Mouse (Mus musculus) c-Kit-positive CD71-positive TER-119-negative erythroid progenitor cells, embryonic 14.5 days (primary cell): ENCODE results near the gene Polr2j.

Source experiments
- DNase-seq: peaks from one replicate; pipeline ENCODE4 v3.0.0-alpha.2; 2013; ENCODE audit warnings: low read depth

Polr2j gene

DNA sequence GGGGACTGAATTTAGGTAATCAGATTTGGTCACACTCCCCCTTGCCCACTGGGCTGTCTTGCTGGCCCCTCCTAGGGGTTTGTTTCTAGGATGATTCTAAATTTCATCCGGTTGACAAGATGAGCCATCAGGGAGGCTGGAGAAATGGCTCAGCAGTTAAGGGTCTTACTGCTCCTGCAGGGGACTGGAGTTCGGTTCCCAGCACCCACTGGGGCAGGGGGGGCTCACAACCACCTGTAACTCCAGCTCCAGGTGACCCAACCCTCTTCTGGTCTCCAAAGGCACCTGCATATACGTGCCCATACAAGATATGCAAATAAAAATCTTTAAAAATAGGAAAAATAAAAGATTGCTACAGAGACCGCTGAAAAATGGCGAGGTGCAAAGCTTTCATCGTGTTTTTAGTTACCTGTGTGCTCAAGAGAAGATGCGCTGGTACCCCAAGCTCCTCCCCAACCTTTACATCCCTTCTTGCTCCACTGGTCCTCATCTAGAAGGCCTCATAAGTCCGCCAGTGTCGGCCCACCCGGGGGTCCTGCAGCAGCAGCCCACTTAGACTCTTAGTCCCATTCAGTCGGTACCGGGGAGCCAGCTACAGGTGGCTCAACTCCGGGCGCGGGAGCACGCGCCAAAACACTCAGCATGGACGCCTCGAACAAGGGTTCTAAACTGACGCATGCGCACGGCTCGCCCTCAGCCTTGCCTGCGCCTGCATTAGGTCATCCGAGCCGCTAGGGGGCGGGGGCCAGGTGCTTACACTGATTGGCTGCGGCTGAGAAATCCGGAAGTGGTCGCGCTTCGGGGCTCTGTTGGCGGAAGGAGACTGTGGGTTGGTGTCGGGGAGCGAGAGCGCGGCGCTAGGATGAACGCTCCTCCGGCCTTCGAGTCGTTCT, at the start of gene Polr2j:
Gene Polr2j (plus strand): TSS at position 741 of the 893 bp plus-strand sequence.
- peak; percentile 96 for DNase-seq

DNA sequence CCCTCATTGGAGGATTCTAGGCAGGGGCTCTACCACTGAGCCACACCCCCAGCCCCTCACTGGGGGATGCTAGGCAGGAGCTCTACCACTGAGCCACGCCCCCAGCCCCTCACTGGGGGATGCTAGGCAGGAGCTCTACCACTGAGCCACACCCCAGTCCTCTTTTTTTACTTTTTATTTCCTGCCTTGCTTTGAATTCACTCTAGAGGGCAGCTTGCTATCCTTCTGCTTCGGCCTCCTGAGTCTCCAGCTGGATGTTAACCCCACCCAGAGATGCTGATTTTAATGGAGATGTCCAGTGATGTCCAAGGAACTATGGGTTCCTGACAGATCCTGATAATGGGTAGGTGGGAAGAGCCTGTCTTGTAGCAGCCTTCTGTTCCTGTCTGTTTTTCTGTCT, 47.0 kb upstream of the Polr2j start:
- no peak for DNase-seq

DNA sequence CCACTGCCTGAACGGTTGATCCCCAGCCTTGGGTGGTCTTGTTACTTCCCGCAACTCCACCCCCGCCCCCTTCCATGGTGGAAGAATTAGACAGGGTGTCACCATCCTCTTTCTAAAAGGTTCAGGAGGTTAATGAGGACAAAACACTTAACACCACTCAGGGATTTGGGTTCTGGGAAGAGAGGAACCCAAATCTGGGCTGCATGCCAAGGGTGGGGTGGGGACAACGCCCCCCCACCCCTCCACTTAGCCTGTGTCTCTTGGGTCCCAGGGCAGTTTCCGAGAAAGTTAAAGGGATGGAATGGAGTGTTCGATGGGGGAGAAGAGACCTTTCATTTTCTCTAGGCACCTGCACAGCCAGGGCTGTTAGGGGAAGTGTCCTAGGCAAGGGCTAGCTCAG, 43.4 kb upstream of the Polr2j start:
- DNase-seq = no peak

DNA sequence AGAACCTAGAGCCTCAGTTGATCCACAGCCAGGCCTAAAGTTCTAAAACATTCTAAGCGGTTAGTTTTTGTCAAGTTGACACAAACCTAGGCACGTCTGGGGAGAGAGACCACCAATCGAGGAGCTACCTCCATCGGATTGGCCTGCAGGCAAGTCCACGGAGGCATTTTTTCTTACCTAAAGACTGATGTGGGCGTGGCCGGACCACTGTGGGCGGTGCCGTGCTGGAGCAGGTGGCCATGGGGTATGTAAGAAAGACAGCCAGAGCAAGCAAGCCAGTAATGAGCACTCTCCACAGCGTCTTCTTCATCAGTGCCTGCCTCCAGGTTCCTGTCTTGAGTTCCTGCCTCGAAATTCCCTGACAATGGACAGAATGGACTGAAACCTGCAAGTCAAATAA, 42.9 kb upstream of the Polr2j start:
- DNase-seq = no peak

DNA sequence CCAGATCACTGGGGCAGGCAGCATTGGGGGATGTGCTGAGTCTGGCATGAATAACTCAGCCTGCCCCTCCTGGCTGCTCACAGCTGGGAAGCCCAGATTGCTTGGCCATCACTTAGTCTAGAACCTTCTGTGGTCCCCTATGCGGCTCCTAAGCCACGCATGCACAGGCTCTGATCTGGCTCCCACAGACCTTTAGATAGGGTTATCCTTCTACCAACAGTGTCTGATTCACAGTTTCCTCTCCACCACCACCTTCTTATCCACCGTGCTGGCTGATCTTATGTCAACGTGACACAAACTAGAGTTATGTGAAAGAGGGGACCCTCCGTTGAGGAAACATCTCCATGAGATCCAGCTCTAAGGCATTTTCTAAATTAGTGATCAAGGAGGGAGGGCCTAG, 41.4 kb upstream of the Polr2j start:
- DNase-seq = no peak

DNA sequence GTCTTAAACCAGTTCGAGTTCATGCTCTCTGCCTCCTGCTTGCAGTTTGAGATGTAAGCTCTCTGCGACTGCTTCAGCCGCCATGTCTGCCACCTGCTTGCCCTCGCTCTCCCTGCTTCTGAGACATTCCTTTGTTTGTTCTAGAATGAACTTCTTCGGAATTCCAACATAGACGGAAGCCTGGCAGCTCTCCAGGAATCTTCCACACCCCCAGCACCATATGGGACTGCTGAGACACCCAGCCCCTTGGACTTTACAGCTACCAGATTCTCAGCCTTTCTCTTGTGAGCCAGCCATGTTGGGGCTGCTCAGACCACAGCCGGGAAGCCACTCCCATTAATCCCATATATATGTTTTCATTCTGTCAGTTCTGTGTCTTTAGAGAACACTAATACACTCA, 40.1 kb upstream of the Polr2j start:
- no peak for DNase-seq

DNA sequence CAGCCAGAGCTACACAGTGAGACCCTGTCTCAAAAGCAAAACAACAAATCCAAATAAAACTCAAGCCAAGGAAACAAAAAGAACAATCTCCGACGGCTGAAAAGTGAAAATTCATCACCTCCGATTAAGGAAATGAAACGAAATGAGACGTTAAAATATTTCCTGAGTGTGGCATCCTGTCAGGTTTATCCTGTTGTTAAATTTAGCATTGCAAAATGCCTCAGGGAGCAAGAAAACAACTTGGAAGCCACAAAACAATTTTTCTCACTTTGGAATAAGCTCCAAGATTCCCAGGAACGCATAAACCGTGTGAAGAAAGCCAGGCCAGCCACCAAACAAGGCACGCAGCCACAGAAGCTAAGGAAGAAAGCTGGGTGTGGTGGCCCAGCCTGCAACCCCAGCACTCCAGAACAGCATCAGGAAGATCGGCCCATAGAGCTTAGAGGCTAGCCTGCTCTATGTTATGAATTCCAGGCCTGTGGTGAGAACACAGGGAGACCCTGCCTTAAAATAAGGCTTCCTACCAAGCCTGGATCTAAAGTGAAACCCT, 39.4 kb upstream of the Polr2j start:
- DNase-seq = no peak

DNA sequence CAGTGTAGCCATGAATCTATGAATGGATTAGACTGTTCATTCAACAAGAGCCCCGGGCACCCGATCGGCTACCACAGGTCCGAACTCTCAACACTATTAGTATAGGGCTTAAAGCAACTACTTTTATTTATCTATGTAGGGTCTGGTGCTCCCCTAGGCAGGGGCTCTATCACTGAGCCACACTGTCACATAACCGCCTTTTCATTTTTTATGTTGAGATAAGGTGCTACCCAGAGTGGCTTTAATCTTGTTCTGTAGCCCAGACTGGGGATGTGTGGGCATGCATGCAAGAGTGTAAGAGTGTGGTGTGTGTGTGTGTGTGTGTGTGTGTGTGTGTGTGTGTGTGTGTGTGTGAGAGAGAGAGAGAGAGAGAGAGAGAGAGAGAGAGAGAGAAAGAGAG, 38.3 kb upstream of the Polr2j start:
- no peak for DNase-seq

DNA sequence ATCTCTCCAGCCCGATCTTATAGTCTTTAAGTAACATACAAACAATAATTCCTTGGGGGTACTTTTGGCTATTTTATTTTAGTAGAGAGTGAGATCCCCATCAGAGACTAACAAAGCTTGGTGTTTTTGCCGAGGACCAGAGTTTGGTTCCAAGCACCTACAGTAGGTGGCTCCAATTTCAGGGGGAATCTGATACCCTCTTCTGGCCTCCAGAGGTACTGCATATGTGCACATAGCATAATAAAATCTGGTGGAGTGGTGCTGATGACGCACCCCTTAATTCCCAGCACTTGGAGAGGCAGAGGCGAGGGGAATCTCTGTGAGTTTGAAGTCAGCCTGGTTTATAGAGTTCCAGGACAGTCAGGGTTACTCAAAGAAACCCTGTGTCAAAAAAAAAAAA, 34.1 kb upstream of the Polr2j start:
- no peak for DNase-seq

DNA sequence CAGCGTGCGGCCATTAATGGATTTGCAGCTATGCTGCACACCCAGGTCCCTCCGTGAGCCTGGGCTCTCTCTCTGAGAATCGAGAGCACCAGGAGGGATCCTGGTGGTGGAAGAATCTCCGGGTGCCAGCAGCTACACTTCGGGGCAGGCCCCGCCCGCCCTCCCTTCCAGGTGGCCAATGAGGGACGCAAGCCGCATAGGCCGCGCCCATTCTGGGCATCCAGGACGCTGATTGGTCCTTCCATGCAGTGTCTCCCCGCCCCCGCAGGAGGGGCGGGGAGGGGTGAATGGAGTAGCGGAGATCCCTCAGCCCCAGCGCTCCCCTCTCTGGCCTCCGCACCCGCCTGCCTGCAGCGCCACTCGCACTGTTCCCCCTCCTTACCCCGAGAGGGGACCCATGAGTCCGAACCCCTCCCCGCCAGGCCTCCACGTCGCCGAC, 32.7 kb upstream of the Polr2j start, which contains the start of gene Rasa4:
Gene Rasa4 (plus strand): TSS at position 248 of the 439 bp plus-strand sequence.
- DNase-seq = peak; percentile 94

DNA sequence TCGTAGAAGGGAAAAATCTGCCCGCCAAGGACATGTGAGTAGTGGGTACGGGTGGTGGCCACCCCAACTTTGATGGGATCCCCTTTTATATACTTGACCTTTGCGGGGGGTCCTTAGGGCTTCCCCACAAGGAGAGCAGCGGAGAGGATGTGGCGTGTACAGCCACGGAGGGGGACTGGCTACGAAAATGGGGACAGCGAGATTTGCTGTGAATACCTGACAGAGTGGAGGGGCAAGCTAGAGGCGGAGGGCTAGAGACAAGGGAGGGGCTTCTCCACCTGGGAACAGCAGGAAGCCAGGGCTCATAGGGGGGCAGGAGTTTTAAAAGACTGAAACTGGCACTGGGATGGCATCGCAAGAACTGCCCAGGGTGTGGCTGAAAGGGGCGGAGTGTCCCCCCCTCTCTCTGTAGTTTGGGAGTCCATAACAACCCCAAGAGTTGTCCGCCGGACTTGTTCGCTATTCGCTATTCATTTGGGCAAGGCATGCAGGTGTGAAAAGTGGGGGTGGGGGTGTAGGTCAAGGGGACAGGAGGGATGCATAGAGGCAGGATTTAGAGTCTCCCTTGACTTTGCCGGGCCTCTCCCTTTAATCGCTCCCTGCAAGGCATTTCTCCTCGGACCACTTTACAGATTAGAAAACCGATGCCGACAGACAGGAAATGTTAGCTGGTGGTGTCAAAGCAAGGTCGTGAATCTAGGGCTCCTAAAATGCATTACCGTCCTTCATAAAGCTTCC, 32.1 kb upstream of the Polr2j start:
- DNase-seq = no peak

DNA sequence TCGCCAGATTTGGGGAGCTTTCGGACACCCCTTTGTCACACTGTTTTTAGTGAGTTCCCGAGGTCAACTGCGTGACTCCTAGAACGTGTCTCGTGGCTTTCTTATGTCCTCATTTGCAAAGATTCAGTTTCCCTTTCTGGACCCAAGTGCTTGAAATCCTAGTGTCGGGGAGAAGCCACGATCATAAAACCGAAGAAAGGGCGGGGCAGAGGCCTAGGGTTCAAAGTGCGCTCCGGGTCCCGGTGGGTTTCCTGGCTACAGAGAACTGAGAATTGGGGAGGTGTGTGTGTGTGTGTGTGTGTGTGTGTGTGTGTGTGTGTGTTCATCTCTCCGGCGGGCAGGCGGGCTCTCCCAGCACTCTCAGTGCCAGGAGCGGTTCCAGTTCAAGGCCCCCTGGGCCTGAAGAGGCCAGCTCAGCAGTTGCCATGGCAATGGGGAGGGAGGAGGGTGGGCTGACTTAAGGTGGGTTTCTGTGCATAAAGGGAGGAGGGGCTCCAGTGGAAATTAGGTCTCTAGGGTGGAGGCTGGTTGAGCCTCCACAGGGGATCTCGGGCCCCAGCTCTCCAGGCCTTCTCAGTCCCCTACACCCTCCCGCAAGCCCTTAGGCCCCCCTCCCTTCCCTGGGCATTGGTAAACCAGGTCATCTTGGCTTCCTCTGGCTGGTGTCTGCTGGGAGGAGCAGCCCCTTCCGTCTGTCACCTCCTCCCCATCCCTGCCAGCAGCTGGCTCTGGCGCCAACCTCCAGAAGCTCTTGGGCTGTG, 31.4 kb upstream of the Polr2j start:
- no peak for DNase-seq

DNA sequence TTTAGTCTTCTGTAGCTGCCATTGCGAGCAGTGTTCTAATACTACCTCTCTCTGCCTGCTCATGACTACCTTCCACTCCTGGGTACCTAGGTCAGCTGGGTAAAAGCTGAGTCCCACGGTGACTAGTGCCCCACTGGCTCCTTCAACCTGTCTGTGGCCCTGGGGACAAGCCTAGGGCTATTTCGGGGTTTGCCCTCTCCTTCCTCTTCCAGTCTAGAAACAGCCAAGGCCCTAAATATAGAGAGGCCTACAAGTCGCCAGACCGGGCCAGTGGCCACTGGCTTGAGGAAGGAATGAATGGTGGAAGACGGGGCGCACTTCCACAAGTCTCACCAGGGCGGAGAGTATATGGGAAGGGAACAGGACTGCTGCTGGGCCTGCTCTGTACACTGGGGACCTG, 30.1 kb upstream of the Polr2j start:
- DNase-seq = no peak

DNA sequence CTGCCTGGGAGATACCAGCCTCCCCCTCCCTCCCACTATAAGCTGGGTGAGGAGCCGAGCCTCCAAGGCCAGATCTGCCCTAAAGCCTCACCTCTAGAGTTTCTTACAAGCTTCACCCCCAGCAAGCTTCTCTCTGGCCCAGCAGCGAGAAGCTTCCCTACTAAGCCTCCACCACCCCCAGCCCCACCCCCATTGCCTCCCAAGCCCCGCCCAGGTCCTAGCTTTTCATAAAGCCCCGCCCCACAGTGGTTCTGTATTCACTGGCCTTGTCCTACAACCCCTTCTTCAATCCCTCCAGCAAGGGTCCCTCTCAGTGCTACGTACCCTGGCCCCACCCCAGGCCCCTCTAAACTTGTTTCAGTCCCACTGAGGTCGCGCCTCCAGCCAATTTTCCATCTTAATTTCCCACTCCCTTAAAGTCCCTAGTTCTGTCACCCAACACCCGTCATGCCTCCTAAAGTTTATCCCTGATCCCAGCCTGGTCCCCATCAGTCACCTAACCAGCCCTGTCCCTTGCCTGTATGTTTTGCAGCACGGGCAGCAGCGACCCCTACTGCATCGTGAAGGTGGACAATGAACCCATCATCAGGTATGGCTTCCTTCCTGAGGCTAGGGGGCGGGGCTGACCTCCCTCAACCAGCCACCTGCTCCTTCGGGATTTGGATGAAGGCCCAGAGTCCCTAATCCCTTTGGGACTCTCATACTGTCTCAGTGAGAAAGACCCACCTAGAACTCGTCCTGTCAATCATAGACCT, 27.4 kb upstream of the Polr2j start:
- DNase-seq = no peak

DNA sequence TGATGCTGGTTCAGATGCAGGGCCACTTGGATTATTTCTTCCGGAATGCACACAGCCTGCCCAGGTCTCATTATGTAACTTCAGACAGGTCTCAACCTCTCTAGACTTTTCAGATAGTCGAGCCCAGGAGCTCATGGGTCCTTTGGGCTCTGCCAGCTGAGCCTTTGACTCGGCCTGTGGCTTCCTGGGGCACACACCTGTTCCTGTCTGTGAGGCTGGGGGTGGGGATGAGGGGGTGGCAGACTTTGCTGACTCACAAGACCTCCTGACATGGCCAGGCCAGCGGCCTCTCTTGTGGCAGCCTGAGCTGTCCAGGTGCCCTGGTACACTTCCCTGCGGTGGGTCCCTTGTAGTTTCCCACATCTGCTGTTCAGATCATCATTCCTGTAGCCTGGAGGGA, 24.5 kb upstream of the Polr2j start:
- no peak for DNase-seq

DNA sequence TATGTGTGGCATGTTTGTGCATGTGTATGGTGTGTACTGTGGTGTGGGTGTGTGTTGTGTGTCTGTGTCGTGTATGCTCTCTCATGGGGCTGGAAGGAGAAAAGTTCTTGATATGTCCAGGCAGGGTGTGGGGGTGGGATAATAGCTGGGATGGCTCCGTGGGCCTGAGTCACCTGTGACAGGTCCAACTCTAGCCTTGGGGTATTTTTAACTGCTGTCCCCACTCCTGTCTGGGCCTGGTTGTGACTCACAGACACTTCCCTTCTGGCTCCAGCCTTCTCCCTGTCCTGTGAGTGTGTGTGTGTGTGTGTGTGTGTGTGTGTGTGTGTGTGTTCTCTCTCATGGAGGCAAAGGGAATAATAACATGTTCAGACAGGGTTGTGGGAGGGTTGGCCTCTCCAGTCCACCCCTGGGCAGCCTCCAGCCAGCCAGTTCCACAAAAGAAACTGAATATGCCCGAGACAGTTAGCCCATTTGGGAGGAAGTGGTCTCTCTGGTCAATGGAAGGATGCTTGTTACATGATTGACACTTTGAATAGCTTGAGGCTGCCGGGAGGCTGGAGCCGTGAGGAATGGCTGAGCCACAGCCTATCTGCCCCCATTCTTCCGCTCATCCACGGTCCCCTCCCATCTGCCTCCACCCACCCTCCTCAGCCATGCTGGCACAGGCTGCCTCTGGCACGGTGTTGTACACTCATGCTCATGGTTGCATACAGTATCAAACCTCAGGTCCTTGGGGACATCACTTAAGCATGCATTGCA, 22.0 kb upstream of the Polr2j start:
- no peak for DNase-seq

DNA sequence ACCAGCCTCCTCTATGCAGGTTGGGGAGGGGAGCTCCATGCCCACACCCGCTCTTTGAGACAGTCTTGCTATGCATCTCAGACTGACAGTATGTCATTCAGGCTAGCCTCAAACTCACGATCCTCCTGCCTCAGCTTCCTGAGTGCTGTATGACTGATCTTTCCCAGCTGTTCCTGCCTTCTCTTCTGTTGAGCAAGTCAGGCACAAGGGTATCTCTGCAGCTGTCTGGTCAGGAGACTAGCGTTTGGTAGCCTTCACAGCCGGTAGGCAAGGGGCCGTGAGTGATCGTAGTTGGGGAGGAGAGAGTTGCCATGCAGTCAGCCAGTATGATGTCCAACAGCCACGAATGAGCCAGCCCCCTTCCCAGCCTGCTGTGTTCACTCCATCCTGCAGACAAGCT, 21.3 kb upstream of the Polr2j start:
- DNase-seq = no peak

DNA sequence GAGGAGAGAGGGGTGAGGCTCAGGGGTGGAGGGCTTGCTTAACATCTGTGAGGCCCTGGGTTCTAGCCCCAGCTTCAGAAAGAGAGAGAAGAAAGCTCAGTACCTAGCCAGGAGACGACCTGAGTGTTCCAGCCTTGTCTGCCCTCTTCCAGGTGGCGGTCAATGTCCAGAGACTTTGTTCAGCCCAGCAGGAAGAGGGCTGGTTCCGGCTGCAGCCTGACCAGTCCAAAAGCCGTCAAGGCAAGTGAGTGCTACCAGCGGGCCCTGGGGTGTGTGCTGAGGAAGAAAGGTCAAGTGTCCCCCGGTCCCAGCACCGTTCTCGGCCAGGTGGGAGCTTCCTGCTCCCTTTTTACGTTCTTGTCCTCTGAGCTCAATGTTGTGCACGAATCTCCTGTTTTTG, 17.9 kb upstream of the Polr2j start:
- DNase-seq = no peak

DNA sequence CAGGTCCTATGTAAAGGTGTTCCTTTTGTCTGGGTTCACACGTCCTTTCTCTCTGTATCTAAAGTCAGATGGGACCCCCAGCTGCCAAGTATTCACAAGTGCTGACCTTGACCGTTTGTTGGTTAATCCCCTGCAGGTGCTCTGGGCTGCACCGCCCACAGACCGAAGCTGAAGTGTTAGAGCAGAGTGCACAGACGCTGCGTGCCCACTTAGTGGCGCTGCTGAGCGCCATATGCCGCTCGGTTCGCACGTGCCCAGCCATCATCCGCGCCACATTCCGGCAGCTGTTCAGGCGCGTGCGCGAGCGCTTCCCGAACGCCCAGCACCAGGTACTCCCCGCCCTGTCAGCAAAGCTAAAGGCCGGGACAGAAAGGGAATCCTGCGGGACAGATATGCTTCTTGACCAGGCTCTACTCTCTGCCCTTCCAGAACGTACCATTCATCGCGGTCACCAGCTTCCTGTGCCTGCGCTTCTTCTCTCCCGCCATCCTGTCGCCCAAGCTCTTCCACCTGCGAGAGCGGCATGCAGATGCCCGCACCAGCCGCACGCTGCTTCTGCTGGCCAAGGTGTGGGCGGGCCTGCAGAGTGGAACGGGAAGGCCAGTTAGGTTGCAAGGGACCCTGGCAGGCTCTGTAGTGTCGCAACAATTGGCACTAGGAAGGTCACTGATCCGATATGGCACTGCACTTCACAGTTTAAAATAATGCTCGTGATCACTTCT, 14.2 kb upstream of the Polr2j start:
- DNase-seq = peak; percentile 61

DNA sequence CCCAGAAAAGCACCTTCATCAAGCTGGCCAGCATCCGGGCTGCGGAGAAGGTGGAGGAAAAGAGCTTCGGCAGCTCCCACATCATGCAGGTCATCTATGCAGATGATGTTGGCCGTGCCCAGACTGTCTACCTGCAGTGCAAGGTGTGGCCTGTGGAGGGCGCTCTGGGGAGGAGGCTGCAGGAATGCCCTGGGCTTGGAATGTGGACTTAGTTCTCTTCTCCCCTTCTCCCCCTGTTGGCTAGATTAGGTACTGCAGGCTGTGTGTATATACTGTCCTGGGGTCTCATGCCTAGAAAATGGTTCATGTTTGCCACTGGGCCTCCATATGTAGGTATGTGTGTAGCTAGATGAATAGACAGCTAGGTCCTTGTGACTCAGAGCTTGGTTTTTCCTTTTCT, 11.9 kb upstream of the Polr2j start:
- peak; percentile 34 for DNase-seq
